Mouse (Mus musculus): ENCODE measurements around the gene Timm17a.

Timm17a gene

GRCm38 (mm10) chr1:135280646-135281045, 32.9 kb downstream of the Timm17a start:
- peak; percentile 88 for DNase-seq (ENCODE audit: low spot score)

GRCm38 (mm10) chr1:135271371-135271770, 42.2 kb downstream of the Timm17a start:
- no peak for DNase-seq (ENCODE audit: low spot score)

- DNase-seq (ENCODE audit: low spot score): no peak
Observed at GRCm38 (mm10) chr1:135267663-135268446, 45.7 kb downstream of the Timm17a start.

- DNase-seq (ENCODE audit: low spot score): no peak
Observed at GRCm38 (mm10) chr1:135265834-135266233, 47.7 kb downstream of the Timm17a start.

GRCm38 (mm10) chr1:135263316-135263715, 50.3 kb downstream of the Timm17a start:
- DNase-seq (ENCODE audit: low spot score): no peak

- no peak for DNase-seq (ENCODE audit: low spot score)
Observed at GRCm38 (mm10) chr1:135262329-135262728, 51.2 kb downstream of the Timm17a start.

GRCm38 (mm10) chr1:135260931-135261330, 52.6 kb downstream of the Timm17a start:
- peak; percentile 87 for DNase-seq (ENCODE audit: low spot score)

- peak; percentile 85 for DNase-seq (ENCODE audit: low spot score)
Observed at GRCm38 (mm10) chr1:135259128-135259436, 54.5 kb downstream of the Timm17a start.

- DNase-seq (ENCODE audit: low spot score): peak; percentile 93
Observed at GRCm38 (mm10) chr1:135258380-135259127, 55.0 kb downstream of the Timm17a start, which contains the start of gene Elf3. Elf3 (minus strand) TSS chr1:135258568.

GRCm38 (mm10) chr1:135256299-135256698, 57.3 kb downstream of the Timm17a start:
- DNase-seq (ENCODE audit: low spot score): peak; percentile 82

- peak; percentile 63 for DNase-seq (ENCODE audit: low spot score)
Observed at GRCm38 (mm10) chr1:135252854-135253253, 60.7 kb downstream of the Timm17a start.

- DNase-seq (ENCODE audit: low spot score): no peak
Observed at GRCm38 (mm10) chr1:135251405-135251804, 62.2 kb downstream of the Timm17a start.

GRCm38 (mm10) chr1:135250706-135251105, 62.9 kb downstream of the Timm17a start:
- no peak for DNase-seq (ENCODE audit: low spot score)

- peak; percentile 90 for DNase-seq (ENCODE audit: low spot score)
Observed at GRCm38 (mm10) chr1:135248434-135248850, 65.1 kb downstream of the Timm17a start.
